Mouse (Mus musculus): Measurements from ENCODE around the gene Cnksr3.

DNA sequence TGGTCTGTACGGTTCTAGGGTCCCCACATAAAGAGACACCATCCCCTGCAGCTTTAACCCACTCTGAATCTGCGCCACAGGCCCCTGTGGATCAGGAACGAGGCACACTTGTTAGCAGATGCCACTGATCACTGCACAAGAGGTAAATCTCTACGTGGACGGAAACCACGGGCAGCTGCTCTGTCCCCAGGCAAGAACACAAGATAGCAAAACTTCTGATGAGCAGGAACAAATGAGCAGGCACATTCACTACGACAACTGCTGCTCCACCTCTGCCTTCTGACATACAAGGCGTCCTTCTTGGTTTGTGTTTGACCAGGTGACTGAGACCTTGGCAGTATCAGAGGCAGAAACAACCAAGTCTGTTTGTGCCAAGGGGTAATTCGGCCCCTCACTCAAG is 84.2 kb downstream of the Cnksr3 start:
- TF ChIP-seq CTCF (conservative IDR thresholded peaks at IDR 0.05; ENCODE audit: insufficient read depth, insufficient read length, low read depth, low read length) (no peak), POLR2A (IDR thresholded peaks at IDR 0.05; ENCODE audit: low read depth, low read length) (no peak)

Data from kidney, adult 2 months (tissue).